Mouse (Mus musculus): ENCODE results near the gene Rangap1. TPM values are rescaled to one million over a fixed set of nuclear protein-coding genes. Genes with fewer than 3 reads are reported as not detected.
A peak's percentile ranks its signal among the peaks of the same experiment; 100 is the strongest.

The Rangap1 gene
- total RNA-seq, 2 experiments from 2014 or later = 18.9 to 19.5 TPM

DNA sequence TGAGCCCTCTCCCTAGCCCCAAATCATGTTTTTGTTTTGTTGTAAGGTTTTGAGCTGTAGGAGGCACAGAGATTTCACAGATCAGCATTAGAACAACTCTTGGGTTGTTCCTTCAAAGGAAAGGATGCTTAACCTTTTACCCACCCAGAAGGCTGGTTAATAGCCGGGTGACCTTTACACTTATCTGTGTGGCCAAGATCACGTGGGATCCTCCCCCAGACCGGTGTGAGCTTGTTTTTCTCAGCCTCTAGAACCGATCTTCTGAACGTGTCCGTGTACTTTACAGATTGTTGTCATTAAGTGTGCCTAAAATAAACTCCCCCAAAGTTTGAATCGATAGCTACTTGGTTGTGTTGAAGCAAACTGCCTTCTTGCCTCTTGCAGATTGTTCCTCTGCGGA is 44.7 kb downstream of the Rangap1 start:
- no peak for DNase-seq
- intact Hi-C loops (cut with DNase I) = no loop called here

DNA sequence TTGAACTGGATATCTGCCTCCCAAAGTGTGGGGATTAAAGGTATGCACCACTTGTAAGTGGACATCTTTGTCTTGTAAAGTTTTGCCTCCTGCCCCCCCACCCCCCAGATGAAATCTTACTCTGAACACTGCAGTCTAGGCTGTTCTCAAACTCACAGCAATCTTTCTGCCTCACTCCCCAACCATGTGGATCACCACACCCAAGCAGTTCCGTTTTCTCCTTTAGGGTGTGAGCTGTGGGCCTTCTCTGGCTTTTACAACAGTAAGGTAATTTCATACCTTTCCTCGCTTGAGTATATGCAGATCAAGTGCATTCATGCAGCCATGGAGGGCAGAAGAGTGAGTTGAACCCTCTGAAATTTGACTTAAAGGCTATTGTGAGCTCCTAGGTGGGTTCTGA is 45.2 kb downstream of the Rangap1 start:
- intact Hi-C loops (cut with DNase I) = no loop called here

DNA sequence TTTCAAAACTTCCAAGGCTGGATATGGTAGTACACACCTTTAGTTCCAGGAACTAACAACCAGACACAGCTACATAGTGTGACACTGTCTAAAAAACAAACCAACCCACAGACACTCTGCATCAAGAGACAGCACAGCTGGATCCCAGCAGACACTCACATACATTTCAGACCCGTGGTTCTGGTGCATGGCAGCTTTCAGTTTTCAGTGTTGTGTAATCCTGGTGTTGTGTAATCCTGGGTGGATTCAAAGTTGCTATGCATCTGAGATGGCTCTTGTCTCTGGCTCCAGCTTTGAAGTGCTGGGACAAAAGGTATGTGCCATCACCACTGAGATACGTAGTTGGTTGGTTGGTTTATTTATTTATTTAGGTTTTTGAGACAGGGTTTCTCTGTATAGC is 46.8 kb downstream of the Rangap1 start:
- DNase-seq = no peak
- intact Hi-C loops (cut with DNase I) = no loop called here

More for the DNA sequence above, 45.2 kb downstream of the Rangap1 start:
- DNase-seq = no peak

DNA sequence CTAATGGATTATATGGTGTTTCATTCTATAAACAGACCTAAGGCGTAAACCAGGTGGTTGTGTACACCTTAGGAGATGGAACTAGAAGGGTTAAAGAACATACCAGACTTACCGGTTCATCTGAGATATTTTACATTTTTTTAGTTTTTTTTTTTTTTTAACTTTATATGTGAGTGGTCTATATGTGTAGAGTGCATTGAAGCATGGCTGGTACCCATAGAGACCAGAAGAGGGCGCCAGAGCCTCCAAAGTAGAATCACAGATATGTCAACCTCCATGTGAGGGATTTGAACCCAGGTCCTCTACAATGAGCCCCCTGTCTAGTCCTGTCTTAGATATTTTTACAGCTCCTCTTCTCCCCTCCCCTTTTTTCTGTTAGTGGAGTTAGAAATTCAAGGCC is 47.5 kb downstream of the Rangap1 start:
- no peak for DNase-seq
- intact Hi-C loops (cut with DNase I) = no loop called here

DNA sequence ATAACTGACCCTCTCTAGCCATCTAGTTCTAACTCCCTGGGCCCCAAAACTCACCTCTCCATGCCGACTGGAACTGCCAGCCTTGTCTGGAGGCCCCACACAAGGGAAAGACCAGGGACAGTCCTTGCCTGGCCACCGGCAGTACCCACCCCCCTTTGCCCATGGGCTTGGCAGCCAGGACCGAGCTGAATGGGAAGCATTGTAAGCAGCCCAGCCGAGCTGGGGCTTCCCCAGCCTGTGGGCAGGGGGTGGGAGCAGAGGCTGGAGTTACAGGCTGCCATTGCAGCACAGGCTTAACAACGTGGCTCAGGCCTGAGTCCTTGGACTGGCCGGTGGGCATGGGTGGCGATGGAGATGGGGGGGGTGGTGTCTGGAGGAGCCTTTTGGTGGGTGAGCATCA is 48.2 kb downstream of the Rangap1 start, which contains the start of gene Chadl:
Chadl (minus strand) TSS at position 113 of the 400 bp plus-strand sequence.
- intact Hi-C loops (cut with DNase I) = no loop called here
- no peak for DNase-seq

DNA sequence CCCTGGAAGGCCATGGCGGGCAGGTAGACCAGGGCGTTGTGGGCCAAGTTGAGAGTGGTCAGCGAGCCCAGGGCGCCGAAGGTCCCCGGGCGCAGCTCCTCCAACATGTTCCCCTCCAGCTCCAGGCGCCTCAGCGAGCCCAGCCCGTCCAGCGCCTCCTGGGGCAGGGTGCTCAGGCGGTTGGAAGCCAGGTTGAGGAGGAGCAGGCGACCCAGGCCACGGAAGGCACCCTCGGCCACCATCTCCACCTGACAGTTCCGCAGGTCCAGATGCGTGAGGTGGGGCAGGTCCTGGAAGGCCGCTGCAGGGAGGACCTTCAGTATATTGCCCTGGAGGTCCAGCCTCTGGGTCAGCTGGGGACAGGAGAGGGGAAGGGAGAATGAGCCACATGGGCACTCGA is 50.4 kb downstream of the Rangap1 start:
- intact Hi-C loops (cut with DNase I) = no loop called here
- peak in 1 of 2 experiments; percentile 16 for DNase-seq

DNA sequence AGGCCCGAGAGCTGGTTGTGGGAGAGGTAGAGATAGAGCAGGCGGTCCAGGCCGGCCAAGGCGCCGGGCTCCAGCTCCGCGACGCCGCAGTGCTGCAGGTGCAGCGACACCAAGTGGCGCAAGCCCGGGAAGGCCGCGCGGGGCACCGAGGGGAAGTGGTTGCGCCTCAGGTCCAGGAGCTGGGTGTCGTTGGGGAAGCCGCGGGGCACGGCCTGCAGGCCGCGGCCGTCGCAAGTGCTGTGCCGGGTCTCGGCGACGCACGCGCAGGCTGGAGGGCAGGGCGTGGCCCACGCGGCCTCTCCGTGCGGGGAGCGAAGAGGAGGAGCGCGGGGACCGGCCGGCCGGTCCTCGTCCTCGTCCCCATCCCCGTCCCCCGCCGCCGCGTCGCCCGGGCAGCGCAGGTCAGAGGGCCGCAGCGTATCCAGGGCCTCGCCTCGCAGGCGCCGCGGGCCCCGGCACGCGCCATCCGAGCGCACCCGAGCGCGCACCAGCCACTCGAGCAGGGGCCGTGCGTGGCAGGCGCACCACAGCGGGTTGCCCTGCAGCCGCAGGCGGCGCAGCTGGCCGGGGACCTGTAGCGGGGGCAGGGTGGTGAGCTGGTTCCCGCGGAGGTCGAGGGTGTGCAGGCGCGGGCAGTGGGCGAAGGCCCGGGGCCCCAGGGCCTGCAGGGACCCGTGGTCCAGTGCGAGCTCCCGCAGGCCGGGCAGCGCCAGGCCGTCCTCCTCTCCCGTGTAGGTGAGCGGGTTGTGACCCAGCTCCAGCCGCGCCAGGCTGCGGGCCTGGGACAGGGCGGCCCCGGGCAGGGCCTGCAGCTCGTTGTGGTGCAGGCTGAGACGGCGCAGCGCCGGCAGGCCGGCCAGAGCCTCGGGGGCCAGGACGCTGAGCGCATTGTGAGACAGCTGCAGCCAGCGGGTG is 51.1 kb downstream of the Rangap1 start:
- intact Hi-C loops (cut with DNase I) = no loop called here
- DNase-seq = peak; percentile 78 to 79

DNA sequence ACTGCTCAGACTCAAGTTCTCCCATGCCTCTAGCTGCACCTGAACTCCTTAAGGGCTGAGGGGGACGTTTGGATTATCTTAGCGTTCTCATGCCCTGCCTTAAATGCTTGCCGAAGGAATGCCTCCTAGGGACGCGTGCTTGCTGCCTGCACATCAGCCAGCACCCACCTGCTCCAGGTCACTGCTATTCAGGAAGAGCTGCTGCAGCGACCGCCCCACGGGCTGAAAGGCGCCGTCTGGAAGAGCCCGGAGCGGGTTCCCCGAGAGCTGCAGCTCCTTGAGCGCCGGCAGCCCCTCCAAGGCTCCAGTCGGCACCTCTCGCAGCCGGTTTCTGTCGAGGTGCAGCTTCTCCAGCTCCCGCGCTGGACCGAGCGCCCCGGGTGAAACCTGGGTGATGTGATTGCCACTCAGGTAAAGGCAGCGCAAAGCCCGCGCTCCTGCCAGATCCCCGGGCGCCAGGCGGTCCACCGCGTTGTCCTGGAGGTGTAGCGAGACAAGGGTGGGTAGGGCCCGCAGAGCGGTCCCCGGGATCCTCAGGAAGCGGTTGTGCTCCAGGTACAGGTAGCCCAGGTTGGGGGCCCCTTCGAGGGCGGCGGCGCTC is 51.9 kb downstream of the Rangap1 start:
- no peak for DNase-seq
- intact Hi-C loops (cut with DNase I) = no loop called here

DNA sequence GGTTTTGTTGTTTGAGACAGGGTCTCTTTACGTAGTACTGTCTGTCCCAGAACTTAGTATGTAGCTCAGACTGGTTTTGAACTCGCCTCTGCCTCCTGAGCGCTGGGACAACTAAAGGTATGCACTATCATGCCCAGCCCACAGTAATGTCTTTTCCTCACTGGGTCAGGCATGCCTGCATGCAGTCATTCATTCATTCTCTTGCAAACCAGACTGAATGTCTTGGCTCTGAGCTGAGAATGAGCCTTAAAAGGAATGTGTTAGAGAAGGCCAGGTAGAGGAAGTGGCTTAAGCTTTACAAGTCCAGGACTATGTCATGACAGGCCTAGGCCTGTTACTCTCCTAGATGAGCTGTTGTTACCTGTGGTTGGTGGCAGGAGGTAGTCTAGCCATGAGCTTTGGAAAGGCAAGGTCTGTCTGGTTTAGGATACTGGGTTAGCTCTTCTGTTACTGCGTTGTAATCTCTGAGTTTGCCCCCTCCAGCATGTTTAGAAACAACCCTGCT is 65.0 kb downstream of the Rangap1 start:
- intact Hi-C loops (cut with DNase I) = no loop called here
- no peak for DNase-seq

DNA sequence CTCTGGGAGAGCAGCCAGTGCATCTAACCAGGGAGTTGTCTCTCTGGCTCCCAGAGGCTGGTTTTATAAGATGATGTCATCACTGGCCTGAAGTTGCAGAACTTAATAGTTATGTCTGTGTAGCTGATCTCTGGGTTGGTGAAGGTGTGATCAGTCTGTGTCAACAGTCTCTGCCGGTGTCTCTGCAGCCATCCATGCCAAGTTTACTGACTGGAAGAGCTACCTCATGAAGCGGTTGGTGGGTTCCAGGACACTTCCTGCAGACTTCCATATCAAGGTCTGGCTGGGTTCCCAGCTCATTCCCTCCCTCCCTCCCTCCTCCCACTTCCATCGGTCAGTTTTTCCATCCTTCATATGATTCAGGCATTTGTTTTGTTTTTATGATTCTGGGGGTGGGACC is 68.7 kb downstream of the Rangap1 start:
- DNase-seq = no peak
- intact Hi-C loops (cut with DNase I) = no loop called here

DNA sequence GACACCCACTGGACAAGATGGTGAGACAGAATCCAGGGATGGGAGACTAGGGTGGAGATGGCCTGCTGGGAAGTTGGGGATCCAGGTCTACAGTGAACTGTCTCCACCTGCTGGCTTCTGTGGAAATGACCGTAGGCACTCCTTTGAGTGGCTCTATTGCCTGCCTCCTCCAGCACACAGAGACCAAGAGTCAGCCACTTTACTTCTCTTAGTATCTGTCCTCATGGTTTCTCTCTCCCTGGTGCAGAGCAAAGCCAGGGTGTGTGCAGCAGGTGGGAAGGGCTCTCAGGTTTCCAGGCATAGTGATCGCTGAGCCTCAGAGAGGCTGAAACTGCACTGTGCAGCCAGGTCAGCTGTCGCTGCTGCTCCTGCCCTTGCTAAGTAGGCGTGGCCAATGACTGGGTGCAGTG is 75.1 kb downstream of the Rangap1 start:
- no peak for DNase-seq
- intact Hi-C loops (cut with DNase I) = loop anchor here (5.0 kb wide), 1 partner anchor 223 kb away; no protein-coding TSS in a partner anchor

DNA sequence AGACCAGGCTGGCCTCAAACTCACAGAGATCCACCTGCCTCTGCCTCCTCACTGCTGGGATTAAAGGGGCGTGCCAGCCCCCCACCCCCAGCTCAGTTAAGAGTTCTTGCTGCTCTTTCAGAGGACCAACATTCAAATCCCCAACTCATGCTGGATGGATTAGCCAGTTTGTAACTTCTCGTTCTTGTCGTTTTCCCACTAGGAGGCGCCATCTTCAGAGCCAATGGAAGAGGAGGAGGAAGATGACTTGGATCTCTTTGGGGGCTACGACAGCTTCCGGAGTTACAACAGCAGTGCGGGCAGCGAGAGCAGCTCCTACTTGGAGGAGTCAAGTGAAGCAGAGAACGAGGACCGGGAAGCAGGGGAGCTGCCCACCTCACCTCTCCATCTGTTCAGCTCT is 78.4 kb downstream of the Rangap1 start:
- no peak for DNase-seq
- intact Hi-C loops (cut with DNase I) = loop anchor here (5.0 kb wide), 1 partner anchor 200 kb away; the partner anchor contains the start of gene Rbx1

DNA sequence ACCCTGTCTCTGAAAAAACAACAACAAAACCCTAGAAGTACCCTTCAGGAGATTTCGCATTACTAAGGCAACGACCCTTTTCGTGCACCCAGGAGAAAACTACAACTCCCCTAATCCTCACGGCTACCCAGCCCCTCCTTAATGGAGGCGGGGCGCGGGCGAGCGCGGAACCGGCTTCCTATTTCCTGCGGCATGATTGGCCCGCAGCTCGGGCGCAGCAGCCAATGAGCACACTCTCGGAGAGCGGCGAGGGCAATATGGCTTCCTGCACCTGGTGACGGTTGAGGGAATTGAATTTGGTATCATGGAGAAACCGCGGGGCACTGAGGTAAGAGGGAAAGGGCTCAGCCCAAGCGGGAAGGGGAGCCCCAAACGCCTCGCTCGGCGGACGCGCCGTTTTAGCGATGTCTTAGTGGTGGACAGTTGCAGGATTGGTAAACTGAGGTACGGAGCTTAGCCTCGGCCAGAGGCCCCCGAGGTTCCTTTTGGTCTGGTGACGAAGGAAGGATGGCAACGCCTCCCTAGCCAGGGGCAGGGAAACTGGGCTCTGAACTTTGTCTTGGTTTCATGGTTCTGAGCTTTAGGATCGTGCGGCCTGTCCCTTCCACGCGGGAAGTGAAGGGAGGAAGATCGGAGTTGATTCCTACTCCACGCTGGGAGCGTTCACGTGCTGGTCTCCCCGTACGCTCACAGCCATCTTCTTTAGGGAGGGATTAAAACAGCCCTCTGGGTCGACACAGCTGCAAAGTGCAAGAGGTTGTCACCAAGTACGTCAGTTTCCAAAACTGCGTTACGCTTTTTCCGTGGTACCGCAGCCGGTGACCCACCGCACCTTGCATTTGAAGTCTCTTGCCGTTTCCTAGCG is 81.4 kb downstream of the Rangap1 start, which contains the start of gene L3mbtl2:
L3mbtl2 (plus strand) TSS at position 193 of the 865 bp plus-strand sequence.
- DNase-seq = peak; percentile 80 to 89
- intact Hi-C loops (cut with DNase I) = no loop called here

DNA sequence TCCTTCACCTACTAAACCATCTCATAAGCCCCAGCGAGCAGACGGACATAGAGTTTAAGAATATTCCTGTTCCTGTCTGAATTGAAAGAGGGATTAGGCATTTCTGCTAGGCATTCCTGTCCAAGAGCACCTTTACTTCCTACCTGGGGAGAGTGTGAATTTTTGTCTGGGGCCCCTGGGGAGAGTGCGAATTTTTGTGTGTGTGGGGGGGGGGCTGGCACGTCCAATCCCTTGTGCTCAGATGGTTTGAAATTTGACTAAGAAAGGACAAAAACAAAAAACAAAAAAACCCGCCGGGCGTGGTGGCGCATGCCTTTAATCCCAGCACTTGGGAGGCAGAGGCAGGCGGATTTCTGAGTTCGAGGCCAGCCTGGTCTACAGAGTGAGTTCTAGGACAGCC is 82.0 kb downstream of the Rangap1 start:
- no peak for DNase-seq
- intact Hi-C loops (cut with DNase I) = no loop called here

DNA sequence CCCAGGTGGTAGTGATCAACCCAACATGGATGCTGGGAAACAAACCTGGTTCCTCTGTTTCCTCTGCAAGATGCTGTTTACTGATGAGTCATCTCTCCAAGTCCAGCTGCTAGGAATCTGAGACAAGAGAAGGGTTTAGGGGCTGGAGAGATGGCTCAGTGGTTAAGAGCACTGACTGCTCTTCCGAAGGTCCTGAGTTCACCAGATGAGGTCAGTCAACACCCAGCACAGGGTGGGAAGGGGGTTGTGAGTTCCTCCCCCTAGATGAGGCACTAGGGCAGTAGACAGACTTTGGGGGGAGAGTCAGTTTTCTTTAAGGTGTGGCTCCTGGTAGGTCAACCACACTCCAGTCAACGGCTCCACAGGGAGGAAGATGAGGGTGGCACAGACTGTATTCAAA is 83.6 kb downstream of the Rangap1 start:
- intact Hi-C loops (cut with DNase I) = no loop called here
- DNase-seq = no peak

Other genes with a start within 250 kb of the Rangap1 start
- gene Ep300, start 160.2 kb downstream of the Rangap1 start, total RNA-seq (2021) = 10 to 100 TPM; 30.5 to 33.8 TPM
- 1 to 10 TPM; 7.3 TPM for gene L3mbtl2, start 81.6 kb downstream of the Rangap1 start, total RNA-seq (2021)
- gene Chadl, start 48.2 kb downstream of the Rangap1 start, total RNA-seq (2021) = 1 to 10 TPM in 1 of 2 experiments, under 1 TPM in 1; 0.67 to 1.4 TPM
- gene Zc3h7b, start 473 bp downstream of the Rangap1 start, total RNA-seq (2021) = 10 to 100 TPM; 27.3 to 28.3 TPM
- 100 to 1,000 TPM; 167 to 181 TPM for gene Tef, start 56.9 kb upstream of the Rangap1 start, total RNA-seq (2021)
- gene Tob2, start 113.3 kb upstream of the Rangap1 start, total RNA-seq (2021) = 100 to 1,000 TPM in 1 of 2 experiments, 10 to 100 TPM in 1; 90.3 to 144 TPM
- 10 to 100 TPM; 38.1 to 39.4 TPM for gene Phf5a, start 126.4 kb upstream of the Rangap1 start, total RNA-seq (2021)
- gene Aco2, start 126.8 kb upstream of the Rangap1 start, total RNA-seq (2021) = 1,000 to 10,000 TPM; 1,185 to 1,290 TPM
- 1 to 10 TPM; 7.7 TPM for gene Polr3h, start 180.7 kb upstream of the Rangap1 start, total RNA-seq (2021)
- gene Csdc2, start 191.2 kb upstream of the Rangap1 start, total RNA-seq (2021) = 1 to 10 TPM; 1.8 to 2.3 TPM
- 10 to 100 TPM; 14.7 to 15.5 TPM for gene Pmm1, start 215.4 kb upstream of the Rangap1 start, total RNA-seq (2021)
- not detected for gene 1700029P11Rik, start 235.0 kb upstream of the Rangap1 start, total RNA-seq (2021)
- 10 to 100 TPM; 17.8 to 22.9 TPM for gene Xrcc6, start 242.3 kb upstream of the Rangap1 start, total RNA-seq (2021)

Measured in gastrocnemius, postnatal 36 days (tissue).